Mouse (Mus musculus) bone marrow, adult 2 months (tissue): ENCODE measurements around the gene Tmem245.

ENCODE experiments used
- CTCF ChIP-seq: fragments of 200-500 bp; IDR thresholded peaks from 2 replicates; pipeline ENCODE4 v1.5.1; 2011; ENCODE audit warnings: low read length, control low read depth; ENCODE audit not compliant: control insufficient read depth, insufficient read depth
- POLR2A ChIP-seq: fragments of 200-500 bp; IDR thresholded peaks from 2 replicates; pipeline ENCODE4 v1.6.1; 2011; ENCODE audit warnings: low read depth, mild to moderate bottlenecking, control low read depth, low read length, borderline replicate concordance; ENCODE audit not compliant: control insufficient read depth

DNA sequence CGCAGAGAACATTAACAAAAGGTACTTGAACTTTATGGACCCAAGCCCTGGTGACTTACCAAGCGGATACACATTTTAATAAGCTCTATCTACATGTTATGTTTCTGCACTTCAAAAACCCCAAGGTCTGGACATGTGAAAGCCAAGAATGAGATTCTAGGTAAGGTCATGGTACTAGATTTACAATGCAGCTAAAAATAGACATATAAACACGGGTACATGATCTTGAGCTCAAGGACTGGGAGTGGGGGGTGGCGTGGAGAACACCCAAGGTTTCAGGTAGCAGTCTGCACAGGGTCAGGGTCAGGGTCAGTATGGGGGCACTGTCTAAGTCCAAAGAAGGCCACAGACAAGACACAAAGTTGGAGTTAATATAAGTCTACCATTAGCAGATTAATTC, 16.9 kb downstream of the Tmem245 start:
- no peak for TF ChIP-seq POLR2A
- TF ChIP-seq CTCF, result no peak
